Mouse (Mus musculus): ENCODE data around the gene Nrros. TPM values are rescaled to one million over a fixed set of nuclear protein-coding genes. Genes with fewer than 3 reads are reported as not detected.

The Nrros gene
- total and polyA plus RNA-seq, 3 experiments = 55.9 to 59.8 TPM; not detected in 1

DNA sequence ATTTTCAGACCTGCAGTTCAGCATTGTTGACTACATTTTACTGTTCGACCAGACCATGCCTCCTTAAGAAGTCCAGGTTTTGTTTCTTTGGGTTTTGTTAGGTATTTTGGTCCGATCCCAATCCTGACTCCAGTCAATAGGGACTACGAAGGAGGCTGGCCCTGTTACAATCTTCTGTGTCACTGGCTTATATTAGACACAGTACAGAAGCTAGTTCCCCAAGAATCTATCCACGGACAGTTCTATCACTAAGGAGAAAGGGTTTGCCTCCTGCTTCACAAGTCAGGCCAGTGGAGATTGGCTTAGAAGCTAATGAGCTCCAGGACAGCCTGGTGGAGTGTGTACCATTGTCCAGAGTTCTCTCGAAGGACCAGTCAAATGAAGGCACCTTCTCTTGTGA lies 1.5 kb downstream of the Nrros start:
- Histone ChIP-seq H3K9ac (ENCODE audit: control insufficient read depth, low read depth, low read length, poor library complexity, severe bottlenecking) (peak overlapping the region; percentile 91), H3K4me1 (ENCODE audit: control insufficient read depth in 1 of 2, insufficient read depth in 2 of 2, low read length in 2 of 2) (peaks cover 9 to 24% of the 10 kb centered on the region in 2 experiments), H3K36me3 (ENCODE audit: control insufficient read depth in 1 of 2, insufficient read depth in 2 of 2, low read length in 2 of 2) (peaks cover 3 to 32% of the 10 kb centered on the region in 2 experiments), H3K27ac (ENCODE audit: control insufficient read depth, low read depth, low read length) (peak overlapping the region; percentile 84), H3K4me3 (ENCODE audit: control insufficient read depth in 1 of 2, insufficient read depth in 1 of 2, low read depth in 2 of 2, low read length in 2 of 2) (peak overlapping the region; percentile 87), H3K9me3 (replicated peaks; ENCODE audit: insufficient read depth, low read length) (no peaks in the 10 kb centered on the region), H3K79me2 (ENCODE audit: control insufficient read depth, insufficient read depth, low read length, poor library complexity) (peaks cover 54% of the 10 kb centered on the region), H3K27me3 (ENCODE audit: control insufficient read depth in 1 of 2, insufficient read depth in 2 of 2, low read length in 2 of 2) (no peaks in the 10 kb centered on the region)
- peak; percentile 70 for DNase-seq (ENCODE audit: low read depth, low spot score)
- TF ChIP-seq UBTF (IDR thresholded peaks at IDR 0.05; ENCODE audit: borderline replicate concordance, insufficient read depth, low read depth, low read length) (no peak), MEF2A (IDR thresholded peaks at IDR 0.05; ENCODE audit: extremely low read depth, insufficient replicate concordance, low read depth, low read length, poor library complexity, severe bottlenecking) (no peak), BHLHE40 (IDR thresholded peaks at IDR 0.05; ENCODE audit: borderline replicate concordance, low read depth, low read length) (no peak), ZNF384 (IDR thresholded peaks at IDR 0.05; ENCODE audit: low read depth, low read length) (no peak), ZMIZ1 (IDR thresholded peaks at IDR 0.05; ENCODE audit: low read depth, low read length) (no peak), MAX (IDR thresholded peaks at IDR 0.05; ENCODE audit: low read length) (0 out of 2 replicates have a peak, but pooled peaks have one; percentile 24), TCF12 (IDR thresholded peaks at IDR 0.05; ENCODE audit: low read depth, low read length) (no peak), ZKSCAN1 (IDR thresholded peaks at IDR 0.05; ENCODE audit: low read depth, low read length) (no peak), GATA1 (IDR thresholded peaks at IDR 0.05; ENCODE audit: low read depth, low read length) (no peak), CTCF (IDR thresholded peaks at IDR 0.05 in 2 of 3, conservative IDR thresholded peaks at IDR 0.05 in 1 of 3; ENCODE audit: control insufficient read depth in 1 of 3, insufficient read depth in 1 of 3, low read depth in 2 of 3, low read length in 3 of 3, poor library complexity in 1 of 3, severe bottlenecking in 1 of 3) (no peak), KAT2A (conservative IDR thresholded peaks at IDR 0.05; ENCODE audit: low read depth, low read length) (no peak), CHD1 (IDR thresholded peaks at IDR 0.05; ENCODE audit: low read depth, low read length) (peak; percentile 94), POLR2AphosphoS5 (IDR thresholded peaks at IDR 0.05; ENCODE audit: borderline replicate concordance, low read depth, low read length) (no peak), MXI1 (IDR thresholded peaks at IDR 0.05; ENCODE audit: low read depth, low read length) (peak; percentile 56), USF2 (IDR thresholded peaks at IDR 0.05; ENCODE audit: borderline replicate concordance in 1 of 2, insufficient read depth in 1 of 2, low read depth in 1 of 2, low read length in 2 of 2) (no peak), NRF1 (IDR thresholded peaks at IDR 0.05; ENCODE audit: insufficient read depth, low read depth, low read length, poor library complexity, severe bottlenecking) (no peak), NELFE (IDR thresholded peaks at IDR 0.05; ENCODE audit: low read depth, low read length) (no peak; the same call in 1 of the 2 replicates), SMC3 (IDR thresholded peaks at IDR 0.05; ENCODE audit: low read depth, low read length) (no peak), CHD2 (IDR thresholded peaks at IDR 0.05; ENCODE audit: low read length) (no peak), EP300 (IDR thresholded peaks at IDR 0.05; ENCODE audit: low read depth in 1 of 2, low read length in 2 of 2) (peak in 1 of 2 experiments; percentile 6; a peak in 1 of 4 replicates), MYC (IDR thresholded peaks at IDR 0.05; ENCODE audit: low read depth, low read length) (0 out of 2 replicates have a peak, but pooled peaks have one; percentile 24), RAD21 (IDR thresholded peaks at IDR 0.05; ENCODE audit: low read depth, low read length) (no peak), ZC3H11A (IDR thresholded peaks at IDR 0.05; ENCODE audit: low read depth, low read length) (no peak), MAZ (IDR thresholded peaks at IDR 0.05; ENCODE audit: low read depth, low read length) (no peak), ELF1 (IDR thresholded peaks at IDR 0.05; ENCODE audit: low read depth, low read length) (no peak), POLR2A (IDR thresholded peaks at IDR 0.05; ENCODE audit: control insufficient read depth in 1 of 2, insufficient read depth in 1 of 2, low read depth in 1 of 2, low read length in 2 of 2, poor library complexity in 1 of 2) (no peak), RCOR1 (IDR thresholded peaks at IDR 0.05; ENCODE audit: low read depth, low read length) (no peak), HCFC1 (IDR thresholded peaks at IDR 0.05; ENCODE audit: low read depth, low read length) (0 out of 2 replicates have a peak, but pooled peaks have one; percentile 21), E2F4 (IDR thresholded peaks at IDR 0.05; ENCODE audit: borderline replicate concordance, low read depth, low read length) (no peak), TBP (IDR thresholded peaks at IDR 0.05; ENCODE audit: low read depth, low read length) (no peak), TAL1 (IDR thresholded peaks at IDR 0.05; ENCODE audit: low read length) (no peak), SIN3A (IDR thresholded peaks at IDR 0.05; ENCODE audit: low read length) (no peak; the same call in 1 of the 2 replicates)
